Mouse (Mus musculus) forebrain, embryonic 12.5 days (tissue): Measurements from ENCODE around the gene Tmem163. TPM values are rescaled to one million over a fixed set of nuclear protein-coding genes. Genes with fewer than 3 reads are reported as not detected.

Experiments used
- ATAC-seq: fragments of 200-750 bp; cut with Nextera tagmentation; 2 replicates; pipeline ENCODE4 v1.8.0; 2017; ENCODE audit warnings: moderate TSS enrichment; ENCODE audit not compliant: low FRiP score
- H3K27ac ChIP-seq: fragments of 300-500 bp; sonication (generic); 2 replicates; pipeline ENCODE4 v1.5.1; 2016; ENCODE audit warnings: mild to moderate bottlenecking
- H3K27me3 ChIP-seq: fragments of 300-500 bp; sonication (generic); 2 replicates; pipeline ENCODE4 v1.6.1; 2016; ENCODE audit warnings: mild to moderate bottlenecking
- H3K36me3 ChIP-seq: fragments of 300-500 bp; sonication (generic); replicated peaks from 2 replicates; pipeline ENCODE4 v1.6.1; 2016; ENCODE audit warnings: mild to moderate bottlenecking
- H3K4me1 ChIP-seq: fragments of 300-500 bp; sonication (generic); 2 replicates; pipeline ENCODE4 v1.6.1; 2016
- H3K4me2 ChIP-seq: fragments of 300-500 bp; sonication (generic); 2 replicates; pipeline ENCODE4 v1.6.1; 2016; ENCODE audit warnings: mild to moderate bottlenecking, moderate library complexity
- H3K4me3 ChIP-seq: fragments of 300-500 bp; sonication (generic); replicated peaks from 2 replicates; pipeline ENCODE4 v1.5.1; 2016; ENCODE audit warnings: mild to moderate bottlenecking
- H3K9ac ChIP-seq: fragments of 300-500 bp; sonication (generic); 2 replicates; pipeline ENCODE4 v1.6.1; 2016; ENCODE audit warnings: mild to moderate bottlenecking
- H3K9me3 ChIP-seq: fragments of 300-500 bp; sonication (generic); 2 replicates; pipeline ENCODE4 v1.6.1; 2016
- WGBS: fragments of 180-500 bp; shearing (Covaris S2); methylation state at CpG from one replicate; pipeline ENCODE4 v1.1.7; 2016; 5-methylcytosine and 5-hydroxymethylcytosine counted together
- polyA plus RNA-seq: library from polyadenylated mRNA; unstranded; fragments of >200 nt; fragmentation: Nextera tagmentation; extraction: Ambion mirVana; gene quantifications from 2 replicates; pipeline ENCODE4 v1.2.1, GENCODE M21; 2016

Tmem163 gene
- polyA plus RNA-seq, 1 experiment from 2014 or later, result 29.9 TPM

- WGBS, result 96% methylated on average over 5 of the region's 5 CpGs
These were observed 212.1 kb downstream of the Tmem163 start for GRCm38 (mm10) chr1:127467238-127467637.

GRCm38 (mm10) chr1:127465292-127465691 is 214.1 kb downstream of the Tmem163 start:
- Histone ChIP-seq H3K9ac (no peak overlapping the region), H3K36me3 (peaks cover 3% of the 10 kb centered on the region), H3K27me3 (no peaks in the 10 kb centered on the region), H3K27ac (no peak overlapping the region), H3K4me3 (no peak overlapping the region), H3K4me1 (no peaks in the 10 kb centered on the region), H3K4me2 (no peak overlapping the region), H3K9me3 (no peaks in the 10 kb centered on the region)
- 79% methylated on average over 6 of the region's 6 CpGs for WGBS
- no peak for ATAC-seq

More at GRCm38 (mm10) chr1:127467238-127467637, 212.1 kb downstream of the Tmem163 start:
- Histone ChIP-seq H3K9me3 (no peaks in the 10 kb centered on the region), H3K36me3 (0 out of 2 replicates have a peak, but pooled peaks cover 9% of the 10 kb centered on the region), H3K4me3 (no peak overlapping the region), H3K27me3 (no peaks in the 10 kb centered on the region), H3K4me1 (no peaks in the 10 kb centered on the region), H3K9ac (no peak overlapping the region), H3K27ac (no peak overlapping the region), H3K4me2 (no peak overlapping the region)
- ATAC-seq, result no peak

GRCm38 (mm10) chr1:127464041-127464440 is 215.3 kb downstream of the Tmem163 start:
- no peak overlapping the region for H3K9ac ChIP-seq
- no peaks in the 10 kb centered on the region for H3K27me3 ChIP-seq
- H3K4me1 ChIP-seq, result no peaks in the 10 kb centered on the region
- H3K4me2 ChIP-seq, result no peak overlapping the region
- H3K9me3 ChIP-seq, result no peaks in the 10 kb centered on the region
- H3K27ac ChIP-seq, result no peak overlapping the region
- no peak for ATAC-seq
- 80% methylated on average over 6 of the region's 6 CpGs for WGBS
- no peak overlapping the region for H3K4me3 ChIP-seq
- peaks cover 5% of the 10 kb centered on the region for H3K36me3 ChIP-seq

DNA sequence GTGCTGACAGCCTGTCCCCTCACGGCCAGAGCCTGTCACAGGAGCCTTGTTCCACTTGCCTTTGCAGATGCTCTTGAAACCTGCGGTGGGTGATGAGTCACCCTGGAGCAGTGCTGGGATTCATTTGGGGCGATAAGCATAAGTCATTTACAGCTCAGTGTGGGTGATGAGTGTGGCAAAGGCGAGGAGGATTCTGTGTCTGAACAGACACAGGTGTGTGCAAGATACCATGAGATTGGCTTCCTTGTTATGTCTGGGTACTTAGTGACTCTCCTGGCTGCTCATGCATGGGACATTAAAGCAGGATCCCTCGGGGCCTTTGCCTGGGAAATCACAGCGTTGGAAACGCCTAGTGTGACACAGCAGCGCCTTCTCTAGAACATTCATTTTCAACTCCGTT is 218.3 kb downstream of the Tmem163 start:
- WGBS, result 87% methylated on average over 9 of the region's 9 CpGs
- Histone ChIP-seq H3K4me1 (peaks cover 11% of the 10 kb centered on the region), H3K36me3 (peaks cover 5% of the 10 kb centered on the region), H3K4me2 (no peak overlapping the region), H3K27me3 (no peaks in the 10 kb centered on the region), H3K4me3 (no peak overlapping the region), H3K9me3 (no peaks in the 10 kb centered on the region), H3K9ac (no peak overlapping the region), H3K27ac (no peak overlapping the region)
- no peak for ATAC-seq

- 81% methylated on average over 7 of the region's 7 CpGs for WGBS
- Histone ChIP-seq H3K27ac (no peak overlapping the region), H3K9me3 (no peaks in the 10 kb centered on the region), H3K27me3 (no peaks in the 10 kb centered on the region), H3K4me1 (peaks cover 16% of the 10 kb centered on the region), H3K4me3 (no peak overlapping the region), H3K36me3 (peaks cover 5% of the 10 kb centered on the region), H3K9ac (no peak overlapping the region), H3K4me2 (no peak overlapping the region)
- ATAC-seq, result no peak
These were observed 219.8 kb downstream of the Tmem163 start for GRCm38 (mm10) chr1:127459576-127459975.

DNA sequence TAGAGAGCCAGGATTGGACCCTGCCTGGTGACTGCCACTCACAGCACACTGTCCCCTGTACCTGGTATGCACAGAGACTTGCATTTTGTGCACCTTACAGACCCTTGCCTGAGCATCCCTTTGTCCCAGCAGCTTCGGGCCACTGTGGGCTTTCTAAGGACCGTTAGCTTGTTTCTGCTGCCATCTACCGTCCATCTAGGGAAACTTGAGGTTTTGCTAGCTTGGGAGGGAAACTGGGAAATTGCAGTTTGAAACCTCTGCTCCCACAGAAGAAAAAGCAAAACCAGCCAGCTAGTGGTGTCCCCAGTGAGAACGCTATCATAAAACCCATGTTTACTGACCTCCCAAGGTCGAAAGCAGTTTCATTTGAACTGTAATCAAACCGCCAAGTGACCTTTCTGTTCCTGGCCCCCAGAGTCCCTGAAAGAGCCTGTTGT is 220.3 kb downstream of the Tmem163 start:
- Histone ChIP-seq H3K27ac (no peak overlapping the region), H3K9ac (no peak overlapping the region)
- 16% methylated on average over 6 of the region's 6 CpGs for WGBS

GRCm38 (mm10) chr1:127453397-127453796 is 226.0 kb downstream of the Tmem163 start:
- no peak overlapping the region for H3K4me2 ChIP-seq
- peaks cover 10% of the 10 kb centered on the region for H3K4me1 ChIP-seq
- no peak overlapping the region for H3K9ac ChIP-seq
- H3K36me3 ChIP-seq, result peaks cover 12% of the 10 kb centered on the region
- no peak for ATAC-seq
- H3K27me3 ChIP-seq, result no peaks in the 10 kb centered on the region
- no peaks in the 10 kb centered on the region for H3K9me3 ChIP-seq
- whole genome bisulfite sequencing, result 96% methylated on average over 6 of the region's 6 CpGs
- no peak overlapping the region for H3K27ac ChIP-seq
- no peak overlapping the region for H3K4me3 ChIP-seq

More for the DNA sequence above, 220.3 kb downstream of the Tmem163 start:
- Histone ChIP-seq H3K4me1 (peaks cover 16% of the 10 kb centered on the region), H3K27me3 (no peaks in the 10 kb centered on the region), H3K9me3 (no peaks in the 10 kb centered on the region), H3K36me3 (peaks cover 5% of the 10 kb centered on the region), H3K4me3 (no peak overlapping the region), H3K4me2 (no peak overlapping the region)
- peak; percentile 84; the same call in 1 of the 2 replicates for ATAC-seq

DNA sequence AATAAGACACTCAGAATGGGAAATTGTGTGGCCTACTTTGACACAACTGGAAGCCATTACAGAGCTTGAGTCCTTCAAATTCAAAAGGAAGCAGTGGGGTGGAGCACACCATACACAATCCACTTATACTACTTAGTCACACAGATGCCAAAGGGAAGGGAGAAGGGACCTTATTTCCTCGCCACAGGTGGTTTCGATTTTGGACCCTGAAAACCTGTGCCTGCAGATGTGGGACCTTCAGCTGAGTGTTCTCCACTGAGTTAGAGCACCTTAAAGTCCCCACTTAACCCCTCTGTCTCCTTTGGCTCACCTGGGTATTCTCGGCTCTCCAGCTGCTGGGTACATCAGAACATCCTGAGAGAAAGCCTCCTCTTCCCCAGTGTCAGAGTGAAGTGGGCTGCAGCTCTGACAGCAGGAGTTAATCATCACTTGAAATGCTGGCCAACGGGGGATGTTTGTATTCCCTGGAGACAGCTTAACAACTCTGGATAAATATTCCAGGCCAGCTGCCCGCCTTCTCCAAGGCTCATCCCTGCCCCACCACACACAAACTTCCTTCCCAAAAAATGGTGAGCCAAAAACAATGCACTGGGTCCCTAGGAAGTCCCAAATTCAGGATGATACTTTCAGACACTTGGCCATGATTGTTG is 234.4 kb downstream of the Tmem163 start:
- Histone ChIP-seq H3K36me3 (peaks cover 15% of the 10 kb centered on the region), H3K4me1 (peaks cover 34% of the 10 kb centered on the region), H3K4me3 (no peak overlapping the region), H3K9ac (no peak overlapping the region), H3K9me3 (no peaks in the 10 kb centered on the region), H3K27ac (no peak overlapping the region), H3K4me2 (no peak overlapping the region), H3K27me3 (no peaks in the 10 kb centered on the region)
- ATAC-seq, result no peak
- WGBS, result 60% methylated on average over 5 of the region's 5 CpGs

DNA sequence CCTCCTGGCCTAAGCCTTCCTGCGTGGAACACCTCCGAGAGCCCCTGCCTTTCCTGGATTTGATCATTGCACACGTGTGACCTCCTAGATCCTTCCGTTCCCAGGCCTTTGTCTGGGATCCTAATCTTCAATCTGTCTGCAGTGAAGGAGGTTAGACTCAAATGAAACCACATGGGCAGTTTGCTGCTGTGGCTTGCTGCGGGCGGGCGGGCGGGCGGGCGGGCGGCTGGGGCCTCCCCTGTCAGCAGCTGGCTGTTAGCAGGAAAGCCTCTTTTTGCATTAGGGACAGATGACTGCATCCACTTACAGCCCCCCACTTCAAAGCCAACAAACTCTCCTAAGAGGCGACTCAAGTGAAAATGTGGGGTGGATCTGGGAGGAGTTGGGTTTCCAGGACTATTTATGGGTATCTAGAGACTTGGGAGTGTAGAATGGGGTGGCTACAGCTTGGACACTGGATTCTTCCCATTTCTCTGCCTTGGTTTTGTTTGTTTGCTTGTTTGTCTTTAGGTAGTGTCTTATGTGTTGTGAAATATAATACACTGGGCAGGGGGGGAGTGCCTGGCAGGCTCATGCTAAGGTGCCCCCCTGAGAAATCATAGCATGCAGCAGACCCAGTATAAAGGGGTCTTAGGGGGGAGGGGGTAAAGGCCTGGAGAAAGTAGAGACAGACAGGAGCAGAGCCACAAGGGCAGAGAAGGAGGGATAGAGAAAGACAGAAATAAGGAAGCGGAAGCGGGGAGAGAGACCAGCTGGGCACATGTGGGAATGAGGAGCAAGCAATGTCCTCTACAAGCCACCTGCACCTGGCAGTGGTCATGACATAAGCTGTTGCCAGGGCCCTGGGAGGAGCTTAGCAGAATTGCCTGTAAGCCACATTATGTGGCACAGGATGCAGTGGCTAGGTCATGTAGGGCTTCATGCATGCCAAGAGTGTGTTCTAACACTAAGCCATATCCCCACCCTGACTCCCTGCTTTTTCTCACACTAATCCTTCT is 236.2 kb downstream of the Tmem163 start:
- Histone ChIP-seq H3K4me1 (peaks cover 51% of the 10 kb centered on the region), H3K9me3 (no peaks in the 10 kb centered on the region), H3K36me3 (peaks cover 9% of the 10 kb centered on the region; the same call in 1 of the 2 replicates), H3K4me2 (no peak overlapping the region; the same call in 1 of the 2 replicates), H3K9ac (peak overlapping the region; percentile 8; the same call in 1 of the 2 replicates), H3K27me3 (no peaks in the 10 kb centered on the region), H3K27ac (0 out of 2 replicates have a peak overlapping the region, but pooled peaks have one; percentile 56), H3K4me3 (no peak overlapping the region)
- 18% methylated on average over 14 of the region's 14 CpGs for WGBS
- ATAC-seq, result peak; percentile 59

- H3K9me3 ChIP-seq, result no peaks in the 10 kb centered on the region
- H3K27ac ChIP-seq, result peak overlapping the region; percentile 36; the same call in 1 of the 2 replicates
- peaks cover 55% of the 10 kb centered on the region for H3K4me1 ChIP-seq
- no peaks in the 10 kb centered on the region for H3K27me3 ChIP-seq
- H3K36me3 ChIP-seq, result no peaks in the 10 kb centered on the region
- no peak overlapping the region; the same call in 1 of the 2 replicates for H3K9ac ChIP-seq
- H3K4me3 ChIP-seq, result no peak overlapping the region
- 68% methylated on average over 3 of the region's 3 CpGs for WGBS
- no peak for ATAC-seq
- no peak overlapping the region for H3K4me2 ChIP-seq
These were observed 237.6 kb downstream of the Tmem163 start for GRCm38 (mm10) chr1:127441736-127442135.

DNA sequence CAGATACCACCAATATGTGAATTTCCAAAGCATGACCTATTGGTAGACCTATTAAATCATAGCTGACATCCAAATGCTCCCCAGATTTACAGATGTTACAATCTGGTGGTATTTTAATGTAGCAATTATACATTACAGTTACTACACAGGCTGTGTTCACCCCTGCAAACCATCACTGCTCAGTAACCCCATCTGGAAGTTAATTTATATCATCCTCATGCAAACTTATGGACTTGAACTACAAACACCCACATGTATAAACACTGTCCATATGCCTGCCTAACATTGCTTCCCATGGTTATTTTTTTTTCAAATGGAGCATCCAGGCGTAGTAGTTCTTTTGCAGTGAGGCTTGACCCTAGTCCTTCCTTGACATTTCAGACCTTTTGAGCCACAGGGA is 238.3 kb downstream of the Tmem163 start:
- Histone ChIP-seq H3K4me2 (no peak overlapping the region), H3K27me3 (no peaks in the 10 kb centered on the region), H3K36me3 (no peaks in the 10 kb centered on the region), H3K9ac (no peak overlapping the region), H3K27ac (no peak overlapping the region), H3K4me1 (peaks cover 55% of the 10 kb centered on the region), H3K4me3 (no peak overlapping the region), H3K9me3 (no peaks in the 10 kb centered on the region)
- ATAC-seq, result no peak
- WGBS, result 81% methylated on average over 1 of the region's 1 CpGs

DNA sequence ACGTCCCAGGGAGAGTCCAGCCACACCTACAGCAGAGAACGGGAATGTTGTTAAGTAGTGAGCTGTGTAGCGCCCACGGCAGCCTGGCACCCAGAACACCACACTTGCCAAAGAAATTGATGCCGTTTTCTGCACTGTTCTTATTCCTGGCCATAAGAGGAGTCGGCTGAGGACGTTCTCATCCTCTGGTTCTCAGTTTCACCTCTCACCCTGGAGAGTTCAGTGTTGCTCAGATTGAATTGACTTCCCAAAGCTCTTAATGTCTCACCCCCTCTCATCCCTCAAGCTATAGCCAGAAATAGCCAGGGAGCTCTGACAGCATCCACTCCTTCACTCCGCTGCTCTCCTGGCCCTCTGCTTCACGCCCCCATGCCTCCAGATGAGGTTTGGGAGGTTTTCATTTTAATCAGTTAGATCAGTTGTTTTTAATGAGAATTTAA is 239.9 kb downstream of the Tmem163 start:
- Histone ChIP-seq H3K4me2 (no peak overlapping the region), H3K36me3 (no peaks in the 10 kb centered on the region), H3K27ac (no peak overlapping the region), H3K4me3 (no peak overlapping the region), H3K9ac (no peak overlapping the region), H3K27me3 (no peaks in the 10 kb centered on the region), H3K9me3 (no peaks in the 10 kb centered on the region), H3K4me1 (peaks cover 48% of the 10 kb centered on the region)
- no peak for ATAC-seq
- WGBS, result 80% methylated on average over 9 of the region's 9 CpGs
